Mouse (Mus musculus): ENCODE data around the gene Vav3.

Gene Vav3

DNA sequence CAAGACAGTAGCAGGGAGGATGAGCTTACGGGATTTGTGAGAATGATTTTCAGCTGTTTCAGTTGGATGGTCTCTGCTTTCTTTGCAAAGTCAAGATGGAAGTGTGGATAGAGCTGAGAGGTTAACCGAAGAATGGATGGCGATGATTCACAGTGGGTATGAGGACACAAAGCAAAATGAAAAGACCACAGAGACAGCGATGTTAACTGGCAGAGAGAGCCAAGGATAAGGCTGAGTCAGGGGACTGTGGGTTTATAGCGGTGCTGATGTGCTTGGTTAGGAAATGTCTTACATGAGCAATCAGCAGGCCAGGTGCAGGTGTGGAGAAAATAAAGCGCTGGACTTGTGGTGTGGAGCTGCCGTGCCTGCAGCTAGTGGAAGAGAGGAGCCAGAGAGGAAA, 371.3 kb downstream of the Vav3 start:
- DNase-seq: no peak

DNA sequence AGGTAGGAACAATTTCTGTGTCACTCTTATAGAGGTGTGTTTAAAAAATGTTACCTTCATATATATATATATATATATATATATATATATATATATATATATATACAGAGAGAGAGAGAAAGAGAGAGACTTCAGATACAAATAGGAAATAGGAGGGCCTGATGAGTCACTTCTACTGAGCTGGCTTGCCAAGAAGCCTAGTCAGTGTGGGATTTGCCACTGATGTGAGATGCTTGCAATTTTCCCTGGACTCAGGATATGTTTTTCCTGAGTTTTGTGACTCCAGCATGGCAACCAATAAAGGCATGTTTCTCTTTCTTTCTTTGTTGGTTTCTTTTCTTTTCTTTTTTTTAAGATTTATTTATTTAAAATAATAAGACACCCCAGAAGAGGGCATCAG, 374.0 kb downstream of the Vav3 start:
- no peak for DNase-seq

- no peak for DNase-seq
Observed at GRCm38 (mm10) chr3:109721753-109722152, 381.3 kb downstream of the Vav3 start.

- no peak for DNase-seq
Observed at GRCm38 (mm10) chr3:109726776-109727175, 386.3 kb downstream of the Vav3 start.

- DNase-seq: no peak
Observed at GRCm38 (mm10) chr3:109731592-109732230, 391.3 kb downstream of the Vav3 start.

DNA sequence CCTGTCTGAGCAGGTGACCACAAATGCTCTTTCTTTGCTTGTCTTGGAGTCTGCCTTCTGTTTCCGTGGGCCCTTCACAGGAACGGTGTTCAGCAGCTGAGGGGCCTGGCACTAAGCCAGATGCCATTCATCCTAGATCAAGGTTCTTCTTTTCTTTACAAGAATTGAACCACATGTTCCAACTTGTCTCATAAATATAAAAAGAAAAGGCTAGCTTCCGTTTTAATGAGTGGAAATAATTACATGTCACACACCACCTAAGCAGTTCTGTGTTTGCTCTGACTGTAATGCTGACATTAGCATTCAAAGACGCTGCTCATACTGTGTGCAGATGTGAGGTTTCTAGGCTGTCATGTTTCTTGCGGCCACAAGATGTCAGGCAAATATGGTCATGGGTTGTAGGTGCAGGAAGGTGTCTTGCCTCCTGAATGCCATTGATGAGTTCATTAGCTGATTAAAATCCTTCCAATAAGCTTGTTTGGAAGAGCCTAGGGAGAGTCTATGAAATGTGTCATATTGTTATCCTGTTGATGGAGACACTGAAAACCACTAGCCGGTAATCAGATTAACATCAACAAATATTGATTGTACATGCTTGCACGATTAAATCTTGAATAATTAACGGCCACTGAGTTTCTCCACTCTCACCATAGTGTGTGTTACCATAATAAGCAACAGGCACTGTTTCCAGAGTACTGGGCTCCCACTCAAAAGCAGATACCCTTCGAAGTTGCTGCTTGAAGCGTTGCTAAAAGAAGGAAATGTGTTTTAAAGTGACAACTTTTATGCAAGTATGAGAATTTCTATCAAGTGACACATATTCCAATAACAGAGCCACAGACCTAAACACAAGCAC, 392.1 kb downstream of the Vav3 start:
- peak; percentile 14 for DNase-seq
